Mouse (Mus musculus): ENCODE data around the gene Ugt2a2.
"Not testable (repeated sequence)": the region's sequence is repeated elsewhere in the genome, so short reads cannot be mapped to it uniquely, and the experiment has no call there.

Ugt2a2 gene

DNA sequence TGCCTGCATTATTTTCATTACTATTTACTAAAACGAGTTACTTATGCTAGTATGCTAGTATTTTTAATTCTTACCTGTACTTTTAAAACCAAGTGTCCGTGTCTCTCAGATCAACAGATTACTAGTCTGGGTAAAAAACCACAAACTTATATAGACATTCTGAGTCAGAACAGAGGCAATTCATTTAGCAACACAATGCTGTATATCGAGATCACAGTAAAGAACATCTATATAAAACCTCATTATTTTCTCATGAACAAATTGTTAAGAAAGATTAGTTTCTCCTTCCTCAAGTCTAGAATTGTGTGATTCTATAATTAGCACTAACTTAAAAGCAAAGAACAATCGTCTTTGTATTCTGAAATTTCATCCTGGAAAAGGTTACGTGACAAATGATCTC is at the start of gene Ugt2a2:
TSS of gene Ugt2a2 (minus strand) at position 101 of the 400 bp plus-strand sequence.
- DNase-seq (ENCODE audit: low spot score in 2 of 2) = no peak

DNA sequence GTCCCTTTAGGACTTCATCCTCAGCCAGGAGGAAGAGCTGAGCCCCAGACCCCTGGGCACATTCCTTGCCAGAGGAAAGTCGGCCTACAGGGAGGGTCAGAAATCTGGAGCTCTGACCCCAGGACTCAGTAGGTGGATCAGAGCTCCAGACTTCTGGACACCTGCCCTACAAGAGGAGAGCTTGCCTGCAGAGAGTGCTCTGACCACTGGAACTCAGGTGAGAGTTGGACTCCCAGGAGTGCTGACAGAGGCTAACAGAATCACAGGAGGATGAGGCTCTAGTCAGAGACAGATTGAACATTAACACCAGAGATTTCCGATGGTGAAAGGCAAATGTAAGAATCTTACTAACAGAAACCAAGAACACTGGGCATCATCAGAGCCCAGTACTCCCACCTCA is 41.5 kb upstream of the Ugt2a2 start:
- DNase-seq (ENCODE audit: low spot score in 2 of 2) = not testable (repeated sequence)

DNA sequence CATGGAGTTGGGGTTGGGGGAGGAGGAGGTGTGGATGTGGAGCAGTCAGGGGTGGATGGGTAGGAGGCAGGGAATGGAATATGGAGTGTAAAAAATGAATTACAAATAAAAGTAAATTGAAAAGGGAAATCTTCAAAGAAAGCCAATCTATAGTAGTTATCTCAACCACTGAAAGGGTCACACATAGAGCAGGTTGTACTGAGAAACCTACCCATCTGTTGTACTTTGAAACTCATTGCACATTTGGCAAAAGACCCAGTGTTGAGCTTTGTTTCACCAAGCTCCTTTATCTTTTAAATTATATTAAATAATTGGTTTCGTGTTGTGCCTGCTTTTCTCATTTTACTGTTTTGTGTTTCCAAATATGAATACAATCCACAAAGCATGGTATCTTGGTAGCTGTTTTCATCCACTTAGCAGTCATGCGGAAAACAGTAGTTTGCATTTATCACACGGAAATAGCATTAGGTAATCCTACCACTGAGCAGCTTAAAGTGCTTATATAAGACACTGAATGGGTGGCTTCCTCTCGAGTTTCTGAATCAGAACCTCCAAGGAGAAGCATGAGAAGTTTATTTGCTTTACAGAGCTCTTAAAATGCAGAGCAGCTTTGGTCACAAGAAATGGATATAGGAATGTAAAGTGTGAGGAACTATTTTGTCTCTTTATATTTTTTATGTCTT is 23.9 kb upstream of the Ugt2a2 start:
- no peak for DNase-seq (ENCODE audit: low spot score in 2 of 2)

DNA sequence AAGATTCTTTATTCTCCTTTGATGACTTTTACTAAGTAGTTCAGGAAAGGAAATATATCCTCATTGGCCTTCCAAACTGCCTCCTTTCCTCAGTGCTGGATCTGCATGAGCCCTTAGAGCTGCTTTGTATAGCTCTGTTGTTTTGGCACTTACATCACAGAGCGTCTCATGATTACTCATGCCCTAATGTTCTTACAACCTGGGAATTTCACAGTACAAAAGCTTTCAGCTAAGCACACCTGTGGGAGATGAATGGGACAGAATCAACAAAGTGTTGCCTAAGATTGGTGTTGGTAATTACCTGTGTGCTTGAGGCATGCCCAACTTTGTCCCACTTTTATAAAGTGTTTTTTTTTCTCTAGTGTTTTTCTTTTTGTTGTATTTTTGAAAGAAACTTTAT is 20.6 kb upstream of the Ugt2a2 start:
- no peak for DNase-seq (ENCODE audit: low spot score in 2 of 2)

DNA sequence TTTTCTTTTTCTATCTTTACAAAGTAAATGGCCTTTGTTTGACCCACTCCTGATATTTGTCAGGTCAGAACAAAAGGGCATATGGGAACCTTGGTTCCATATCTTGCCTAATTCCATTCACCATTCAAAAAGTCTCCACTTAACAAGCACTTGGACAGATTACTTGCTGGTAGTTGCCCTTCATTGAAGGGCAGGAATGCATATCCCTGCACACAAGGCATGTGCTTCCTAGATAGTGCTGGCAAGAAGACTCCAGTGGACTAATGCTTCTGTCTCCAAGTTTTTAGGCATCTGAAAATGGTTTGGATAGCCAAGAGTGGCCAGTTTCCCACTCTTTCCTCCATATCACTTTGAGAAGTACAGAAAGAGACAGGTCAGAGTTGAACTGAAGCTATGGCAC is 17.3 kb upstream of the Ugt2a2 start:
- no peak for DNase-seq (ENCODE audit: low spot score in 2 of 2)

- DNase-seq (ENCODE audit: low spot score in 2 of 2) = no peak
These were observed 16.9 kb upstream of the Ugt2a2 start for GRCm38 (mm10) chr5:87498936-87499335.

DNA sequence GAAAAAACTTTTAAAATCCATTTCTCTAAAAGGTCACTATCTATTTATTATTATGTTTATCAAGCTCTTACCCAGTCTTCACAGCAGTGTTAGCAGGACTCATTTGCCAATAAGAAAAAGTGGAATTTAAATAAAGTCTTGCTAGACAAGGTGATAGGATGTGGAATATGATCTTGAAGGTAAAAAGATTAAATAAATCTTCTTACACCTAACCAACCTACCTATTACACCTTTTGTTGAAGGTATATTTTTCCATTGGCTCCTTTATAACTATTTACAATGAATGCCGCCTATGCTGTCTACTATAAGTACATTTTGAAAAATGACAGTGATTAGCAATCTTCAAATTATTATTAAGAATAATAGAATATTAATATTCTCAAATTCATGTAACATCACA is 8.7 kb upstream of the Ugt2a2 start, which contains the start of gene Ugt2a1:
TSS of gene Ugt2a1 (minus strand) at position 101 of the 400 bp plus-strand sequence.
- DNase-seq (ENCODE audit: low spot score in 2 of 2) = no peak

- DNase-seq (ENCODE audit: low spot score in 2 of 2) = not testable (repeated sequence)
These were observed 4.6 kb upstream of the Ugt2a2 start, which contains the start of gene Gm43638 for GRCm38 (mm10) chr5:87486706-87487105. TSS of gene Gm43638 (minus strand) at chr5:87486806.

DNA sequence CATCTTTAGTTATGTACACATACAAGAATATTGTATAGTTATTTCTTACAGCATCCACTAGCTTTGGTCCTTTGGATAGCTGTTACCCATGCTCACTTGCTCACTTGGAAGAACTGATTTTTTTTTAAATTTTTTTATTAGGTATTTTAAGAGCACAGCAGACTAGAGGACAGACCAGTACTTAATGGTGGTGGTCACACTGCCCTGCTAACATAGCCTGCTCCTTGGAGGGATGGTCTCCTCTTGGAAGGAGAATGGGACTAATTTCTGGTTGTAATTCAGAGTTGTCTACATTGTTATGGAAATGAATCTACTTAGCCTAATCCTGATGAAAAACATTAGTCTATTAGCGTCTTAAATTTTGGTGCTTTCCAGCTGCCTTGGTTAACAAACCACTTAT is 23.2 kb downstream of the Ugt2a2 start:
- no peak for DNase-seq (ENCODE audit: low spot score in 2 of 2)

DNA sequence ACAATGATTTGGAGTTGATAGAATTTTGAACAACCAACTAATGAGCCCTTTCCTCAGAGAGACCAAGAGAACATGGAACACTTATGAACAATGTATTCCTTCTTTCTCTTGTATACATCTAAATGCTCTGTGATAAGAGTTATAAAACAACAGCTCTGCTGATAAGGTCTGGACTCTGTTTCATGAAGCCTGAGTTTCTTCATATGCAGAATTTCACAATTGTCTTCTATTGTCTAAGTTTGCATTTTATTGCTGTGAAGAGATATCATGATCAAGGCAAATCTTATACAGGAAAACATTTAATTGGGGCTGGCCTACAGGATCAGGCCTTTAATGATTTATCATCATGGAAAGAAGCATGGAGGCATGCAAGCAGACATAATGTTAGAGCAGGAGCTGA is 24.4 kb downstream of the Ugt2a2 start:
- DNase-seq (ENCODE audit: low spot score in 2 of 2) = no peak

DNA sequence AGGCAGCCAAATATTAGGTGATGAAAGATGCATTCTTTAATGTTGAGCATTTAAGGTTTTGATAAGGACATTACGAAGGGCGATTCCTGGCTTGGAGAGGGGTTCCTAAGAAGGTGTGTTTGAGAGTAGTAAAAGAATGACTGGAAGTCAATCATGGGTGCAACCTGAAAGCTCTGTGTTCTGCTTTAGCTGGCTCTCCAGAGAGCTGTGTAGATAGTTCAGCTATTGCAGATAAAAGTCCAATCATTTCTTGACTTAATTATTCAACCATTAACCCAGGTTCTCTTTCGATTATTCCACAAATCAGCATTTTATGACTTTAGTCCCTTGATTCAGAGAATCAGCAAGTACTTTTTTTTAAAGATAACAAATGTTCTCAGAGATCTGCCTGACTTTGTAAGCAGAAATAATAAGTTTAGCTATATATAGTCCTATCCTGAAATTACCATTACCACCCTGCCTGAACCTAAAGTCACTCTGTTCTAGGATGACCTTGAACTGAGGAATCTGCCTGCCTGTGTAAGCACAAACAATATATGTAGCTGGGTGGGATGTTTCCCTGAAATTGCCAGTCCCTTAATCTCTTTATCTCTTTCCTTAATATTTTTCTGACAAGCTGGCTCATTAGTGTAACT is 25.7 kb downstream of the Ugt2a2 start:
- no peak for DNase-seq (ENCODE audit: low spot score in 2 of 2)

- DNase-seq (ENCODE audit: low spot score in 2 of 2) = no peak
These were observed 26.5 kb downstream of the Ugt2a2 start for GRCm38 (mm10) chr5:87455519-87455918.

DNA sequence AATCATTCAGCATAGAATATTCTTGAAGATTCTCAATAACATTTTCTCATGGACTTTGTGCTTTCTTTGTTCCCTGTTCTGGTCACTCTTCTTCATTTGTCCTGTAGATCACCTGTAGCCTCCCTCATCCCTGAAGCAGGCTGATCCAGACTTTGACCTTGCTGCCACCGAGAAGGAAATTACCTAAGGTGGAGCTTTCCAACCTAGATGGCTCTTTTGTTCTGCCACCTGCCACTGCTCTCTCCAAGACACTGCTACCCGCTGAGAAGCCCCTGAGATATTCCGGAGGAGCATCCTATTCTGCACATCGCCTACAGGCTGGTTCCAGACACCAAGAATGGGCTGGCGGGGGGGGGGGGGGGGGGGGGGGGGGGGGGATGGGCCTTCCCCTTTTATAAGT is 29.5 kb downstream of the Ugt2a2 start:
- DNase-seq (ENCODE audit: low spot score in 2 of 2) = not testable (repeated sequence)

DNA sequence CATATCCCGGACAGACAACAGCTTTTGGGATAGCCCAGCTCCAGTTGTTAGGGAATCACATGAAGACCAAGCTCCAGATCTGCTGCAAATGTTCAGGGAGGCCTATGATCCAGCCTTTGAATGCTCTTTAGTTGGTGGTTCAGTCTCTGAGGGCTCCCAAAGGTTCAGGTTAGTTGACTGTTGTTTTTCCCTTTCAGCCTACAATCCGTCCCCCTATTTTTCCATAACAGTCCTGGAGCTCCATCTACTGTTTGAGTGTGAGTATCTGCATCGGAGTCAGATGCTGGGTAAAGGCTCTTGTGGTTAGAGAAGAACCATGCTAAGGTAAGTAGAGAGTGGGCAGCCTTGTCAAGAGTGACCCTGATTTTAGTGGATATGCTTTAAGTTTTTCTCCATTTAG is 45.8 kb downstream of the Ugt2a2 start:
- no peak for DNase-seq (ENCODE audit: low spot score in 2 of 2)

DNA sequence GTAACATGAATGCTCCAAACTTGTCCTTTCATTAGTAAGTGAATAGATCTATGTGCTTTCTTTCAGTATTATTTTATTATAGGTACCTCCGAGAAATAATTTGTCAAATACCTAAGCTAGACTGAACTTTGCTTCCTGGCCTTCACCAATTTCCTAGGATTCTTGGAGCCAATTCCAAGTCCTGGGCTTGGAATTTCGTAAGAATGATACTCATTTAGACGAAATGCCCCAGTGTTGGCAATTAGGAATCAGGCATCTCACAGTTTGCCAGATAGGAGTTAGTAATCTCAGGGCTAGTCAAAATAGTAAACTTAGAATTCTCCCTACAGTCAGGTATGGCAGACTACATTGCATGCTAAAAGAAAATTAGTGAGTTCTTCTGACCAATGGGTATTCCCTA is 56.4 kb downstream of the Ugt2a2 start:
- no peak for DNase-seq (ENCODE audit: low spot score in 2 of 2)

DNA sequence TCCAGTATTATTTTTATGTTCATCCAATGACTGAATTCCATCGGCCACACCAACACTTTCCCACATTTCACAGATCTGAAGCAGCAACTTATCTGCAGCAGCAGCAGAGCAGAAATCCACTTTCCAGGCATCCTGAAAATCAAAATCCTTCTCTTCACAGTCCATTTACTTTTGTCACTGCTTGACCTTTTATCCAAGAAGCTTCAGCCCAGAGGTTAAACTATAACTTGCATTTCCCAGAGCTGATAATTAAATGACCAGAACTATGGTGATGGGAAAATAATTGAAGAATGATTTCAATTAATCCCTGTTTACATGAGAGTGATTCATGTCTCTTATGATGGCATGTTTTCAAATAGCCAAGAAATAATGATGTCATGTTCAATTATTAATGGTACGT is 58.0 kb downstream of the Ugt2a2 start, which contains the start of gene Ugt2b38:
TSS of gene Ugt2b38 (minus strand) at position 163 of the 400 bp plus-strand sequence.
- not testable (repeated sequence) for DNase-seq (ENCODE audit: low spot score in 2 of 2)

All from heart, adult 9 months (tissue).